Mouse (Mus musculus) liver, embryonic 14.5 days (tissue): ENCODE measurements around the gene Tprgl.

ENCODE experiments used
- CTCF ChIP-seq: IDR thresholded peaks from 2 replicates; pipeline ENCODE4 v1.5.1; 2016; ENCODE audit warnings: antibody characterized with exemption, low read depth, control low read depth
- EP300 ChIP-seq: IDR thresholded peaks from 2 replicates; pipeline ENCODE4 v1.6.1; 2016; ENCODE audit warnings: antibody characterized with exemption, low read depth

DNA sequence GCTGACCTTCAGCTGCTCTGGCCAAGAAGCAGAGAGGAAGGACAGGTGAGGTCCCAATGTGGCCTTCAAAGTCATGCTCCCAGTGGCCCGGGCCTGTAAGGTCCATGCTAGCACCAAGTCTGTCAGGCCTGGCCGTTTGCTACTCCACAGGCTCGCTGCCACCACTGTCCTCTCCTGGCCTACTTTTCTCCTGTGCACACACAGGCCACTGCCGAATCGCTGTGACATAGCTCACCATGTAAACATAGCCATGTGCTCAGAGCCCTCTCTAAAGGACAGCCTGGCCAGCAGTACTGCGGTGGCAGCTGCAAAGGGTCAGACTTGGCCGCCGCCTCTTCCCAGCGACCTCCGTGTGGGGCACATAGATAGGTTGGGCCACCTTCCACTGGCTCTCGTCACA, 6.4 kb downstream of the Tprgl start:
- TF ChIP-seq CTCF (no peak), EP300 (no peak)
